Mouse (Mus musculus): ENCODE measurements around the gene Arl1. TPM values are rescaled to one million over a fixed set of nuclear protein-coding genes. Genes with fewer than 3 reads are reported as not detected.
"Not testable (repeated sequence)": the region's sequence is repeated elsewhere in the genome, so short reads cannot be mapped to it uniquely, and the experiment has no call there.

Gene Arl1
- total and polyA plus RNA-seq, 2 experiments from 2014 or later = 45.1 to 125 TPM

DNA sequence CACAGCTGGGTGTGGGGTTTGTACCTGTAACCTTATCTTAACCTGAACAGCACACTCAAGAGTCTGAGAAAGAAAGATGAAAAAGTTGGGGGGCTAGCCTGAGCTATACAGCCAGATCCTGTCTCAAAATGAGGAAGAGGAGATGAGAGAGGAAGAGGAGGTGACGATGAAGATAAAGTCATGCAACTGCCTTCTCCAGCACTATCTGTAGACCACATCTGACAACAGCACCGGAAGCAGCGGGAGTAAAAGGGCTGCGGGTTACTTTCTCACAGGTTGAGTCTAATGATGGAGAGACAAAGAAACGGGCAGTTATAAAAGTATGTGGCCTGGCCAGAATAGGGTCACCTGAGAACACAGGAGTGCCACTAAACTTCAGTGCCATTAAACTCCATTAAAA is 38.3 kb downstream of the Arl1 start:
- ATAC-seq (ENCODE audit: insufficient read depth, low read depth) = no peak
- Histone ChIP-seq H3K4me1 (ENCODE audit: control insufficient read depth, insufficient read depth) (no peaks in the 10 kb centered on the region), H3K9ac (replicated peaks; ENCODE audit: low read depth, low read length) (no peak overlapping the region), H3K4me3 (ENCODE audit: low read depth, low read length) (no peak overlapping the region), H3K4me2 (ENCODE audit: low read depth, low read length) (no peak overlapping the region), H3K36me3 (replicated peaks; ENCODE audit: control insufficient read depth, insufficient read depth, low read length) (peaks cover 86% of the 10 kb centered on the region), H3K27ac (ENCODE audit: low read depth) (no peak overlapping the region), H3K27me3 (ENCODE audit: control insufficient read depth, insufficient read depth, low read length) (no peaks in the 10 kb centered on the region), H3K9me3 (replicated peaks; ENCODE audit: control insufficient read depth, low read length) (no peaks in the 10 kb centered on the region)
- 84% methylated on average over 5 of the region's 5 CpGs for WGBS
- no peak for DNase-seq (ENCODE audit: low spot score)
- TF ChIP-seq CTCF (IDR thresholded peaks at IDR 0.05; ENCODE audit: low read depth) (no peak), EP300 (IDR thresholded peaks at IDR 0.05; ENCODE audit: low read depth) (no peak)

DNA sequence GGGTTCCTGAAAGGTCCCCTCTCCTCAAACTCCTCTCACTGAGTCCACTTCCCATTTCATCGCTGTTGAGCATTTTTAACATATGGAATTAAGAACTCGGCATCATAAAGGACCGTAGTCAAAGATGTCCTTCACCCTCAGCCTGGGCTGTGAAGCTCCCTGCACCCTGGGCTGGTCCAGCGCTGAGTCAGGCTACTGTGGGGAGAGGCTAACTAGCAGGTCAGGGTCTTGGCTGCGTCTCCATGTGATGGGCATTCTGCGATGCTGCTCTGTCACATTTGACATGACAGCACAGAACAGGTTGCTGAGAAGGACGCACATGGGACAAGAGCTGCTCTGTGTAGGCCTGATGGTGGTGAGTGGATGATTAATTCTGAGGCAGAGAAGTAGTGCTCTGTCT is 39.0 kb downstream of the Arl1 start:
- WGBS = 92% methylated on average over 7 of the region's 7 CpGs
- H3K4me1 ChIP-seq (ENCODE audit: control insufficient read depth, insufficient read depth) = no peaks in the 10 kb centered on the region
- no peaks in the 10 kb centered on the region for H3K27me3 ChIP-seq (ENCODE audit: control insufficient read depth, insufficient read depth, low read length)
- no peak for DNase-seq (ENCODE audit: low spot score)
- ATAC-seq (ENCODE audit: insufficient read depth, low read depth) = no peak
- TF ChIP-seq EP300 (IDR thresholded peaks at IDR 0.05; ENCODE audit: low read depth) = no peak
- no peak for TF ChIP-seq CTCF (IDR thresholded peaks at IDR 0.05; ENCODE audit: low read depth)
- peaks cover 82% of the 10 kb centered on the region for H3K36me3 ChIP-seq (replicated peaks; ENCODE audit: control insufficient read depth, insufficient read depth, low read length)
- no peaks in the 10 kb centered on the region for H3K9me3 ChIP-seq (replicated peaks; ENCODE audit: control insufficient read depth, low read length)
- H3K4me3 ChIP-seq (ENCODE audit: low read depth, low read length) = no peak overlapping the region
- no peak overlapping the region for H3K27ac ChIP-seq (ENCODE audit: low read depth)
- no peak overlapping the region for H3K9ac ChIP-seq (replicated peaks; ENCODE audit: low read depth, low read length)
- H3K4me2 ChIP-seq (ENCODE audit: low read depth, low read length) = no peak overlapping the region

DNA sequence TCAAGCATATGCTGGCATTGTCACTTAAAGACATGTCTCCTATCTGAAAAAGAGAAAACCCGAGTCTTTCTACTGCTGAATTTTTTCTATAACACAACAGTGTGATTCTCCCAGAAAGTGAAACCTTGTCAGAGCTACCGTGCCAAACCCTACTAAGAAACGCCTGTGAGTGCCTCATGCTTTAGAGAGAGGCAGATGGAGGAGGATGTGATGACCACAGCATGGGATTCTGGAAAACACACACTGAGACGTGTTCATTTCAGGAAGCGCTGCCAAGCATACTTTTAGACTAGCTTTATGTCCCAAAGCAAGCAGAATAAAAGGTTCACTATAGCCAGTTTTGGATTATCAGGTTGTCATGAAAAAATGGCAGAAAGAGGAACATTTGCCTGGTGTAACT is 42.3 kb downstream of the Arl1 start:
- DNase-seq (ENCODE audit: low spot score); H3K9ac ChIP-seq (replicated peaks; ENCODE audit: low read depth, low read length); H3K9me3 ChIP-seq (replicated peaks; ENCODE audit: control insufficient read depth, low read length); H3K4me1 ChIP-seq (ENCODE audit: control insufficient read depth, insufficient read depth); ATAC-seq (ENCODE audit: insufficient read depth, low read depth); H3K27me3 ChIP-seq (ENCODE audit: control insufficient read depth, insufficient read depth, low read length); H3K4me3 ChIP-seq (ENCODE audit: low read depth, low read length); H3K27ac ChIP-seq (ENCODE audit: low read depth); H3K4me2 ChIP-seq (ENCODE audit: low read depth, low read length): not testable (repeated sequence)
- 84% methylated on average over 5 of the region's 5 CpGs for WGBS
- peaks cover 68% of the 10 kb centered on the region for H3K36me3 ChIP-seq (replicated peaks; ENCODE audit: control insufficient read depth, insufficient read depth, low read length)

GRCm38 (mm10) chr10:88776206-88776605 is 45.5 kb downstream of the Arl1 start:
- Histone ChIP-seq H3K4me2 (ENCODE audit: low read depth, low read length) (no peak overlapping the region), H3K9ac (replicated peaks; ENCODE audit: low read depth, low read length) (no peak overlapping the region), H3K27ac (ENCODE audit: low read depth) (no peak overlapping the region), H3K4me1 (ENCODE audit: control insufficient read depth, insufficient read depth) (no peaks in the 10 kb centered on the region), H3K9me3 (replicated peaks; ENCODE audit: control insufficient read depth, low read length) (no peaks in the 10 kb centered on the region), H3K36me3 (replicated peaks; ENCODE audit: control insufficient read depth, insufficient read depth, low read length) (peaks cover 48% of the 10 kb centered on the region), H3K4me3 (ENCODE audit: low read depth, low read length) (no peak overlapping the region), H3K27me3 (ENCODE audit: control insufficient read depth, insufficient read depth, low read length) (no peaks in the 10 kb centered on the region)
- no peak for DNase-seq (ENCODE audit: low spot score)
- TF ChIP-seq EP300 (IDR thresholded peaks at IDR 0.05; ENCODE audit: low read depth) = no peak
- no peak for TF ChIP-seq CTCF (IDR thresholded peaks at IDR 0.05; ENCODE audit: low read depth)
- no peak for ATAC-seq (ENCODE audit: insufficient read depth, low read depth)
- 81% methylated on average over 6 of the region's 6 CpGs for WGBS

DNA sequence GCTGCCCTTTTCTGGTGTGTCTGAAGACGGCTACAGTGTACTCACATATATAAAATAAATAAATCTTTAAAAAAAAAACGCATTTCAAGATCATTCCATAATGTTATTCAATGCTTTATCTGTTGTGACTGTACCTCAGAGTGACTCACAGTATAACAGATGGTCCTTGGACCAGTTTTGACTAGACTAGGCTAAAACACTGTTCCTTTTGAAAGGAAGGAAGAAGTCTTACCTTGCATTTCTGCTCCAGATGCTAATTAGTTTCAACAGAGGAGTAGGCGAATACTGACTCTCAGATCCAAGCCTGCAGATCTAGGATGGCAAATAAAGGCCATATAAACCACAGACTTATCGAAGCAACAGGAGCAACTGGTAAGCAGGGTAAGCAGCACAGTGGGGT is 50.1 kb downstream of the Arl1 start:
- Histone ChIP-seq H3K27ac (ENCODE audit: low read depth) (no peak overlapping the region), H3K4me1 (ENCODE audit: control insufficient read depth, insufficient read depth) (no peaks in the 10 kb centered on the region), H3K36me3 (replicated peaks; ENCODE audit: control insufficient read depth, insufficient read depth, low read length) (peaks cover 37% of the 10 kb centered on the region), H3K9ac (replicated peaks; ENCODE audit: low read depth, low read length) (no peak overlapping the region), H3K27me3 (ENCODE audit: control insufficient read depth, insufficient read depth, low read length) (no peaks in the 10 kb centered on the region), H3K4me3 (ENCODE audit: low read depth, low read length) (no peak overlapping the region), H3K4me2 (ENCODE audit: low read depth, low read length) (no peak overlapping the region), H3K9me3 (replicated peaks; ENCODE audit: control insufficient read depth, low read length) (no peaks in the 10 kb centered on the region)
- ATAC-seq (ENCODE audit: insufficient read depth, low read depth) (no peak), DNase-seq (ENCODE audit: low spot score) (no peak)
- 84% methylated on average over 4 of the region's 4 CpGs for WGBS
- TF ChIP-seq CTCF (IDR thresholded peaks at IDR 0.05; ENCODE audit: low read depth) = no peak
- no peak for TF ChIP-seq EP300 (IDR thresholded peaks at IDR 0.05; ENCODE audit: low read depth)

- not testable (repeated sequence) for H3K4me2 ChIP-seq (ENCODE audit: low read depth, low read length); ATAC-seq (ENCODE audit: insufficient read depth, low read depth); H3K9ac ChIP-seq (replicated peaks; ENCODE audit: low read depth, low read length); H3K4me3 ChIP-seq (ENCODE audit: low read depth, low read length); H3K27me3 ChIP-seq (ENCODE audit: control insufficient read depth, insufficient read depth, low read length); H3K4me1 ChIP-seq (ENCODE audit: control insufficient read depth, insufficient read depth); H3K9me3 ChIP-seq (replicated peaks; ENCODE audit: control insufficient read depth, low read length); DNase-seq (ENCODE audit: low spot score); H3K27ac ChIP-seq (ENCODE audit: low read depth)
- peaks cover 42% of the 10 kb centered on the region for H3K36me3 ChIP-seq (replicated peaks; ENCODE audit: control insufficient read depth, insufficient read depth, low read length)
- 80% methylated on average over 2 of the region's 2 CpGs for WGBS
Measured at GRCm38 (mm10) chr10:88783135-88783534, 52.5 kb downstream of the Arl1 start.

Measured in heart, postnatal 0 days (tissue).